Mouse (Mus musculus): ENCODE data around the gene Mgat5.

The Mgat5 gene

DNA sequence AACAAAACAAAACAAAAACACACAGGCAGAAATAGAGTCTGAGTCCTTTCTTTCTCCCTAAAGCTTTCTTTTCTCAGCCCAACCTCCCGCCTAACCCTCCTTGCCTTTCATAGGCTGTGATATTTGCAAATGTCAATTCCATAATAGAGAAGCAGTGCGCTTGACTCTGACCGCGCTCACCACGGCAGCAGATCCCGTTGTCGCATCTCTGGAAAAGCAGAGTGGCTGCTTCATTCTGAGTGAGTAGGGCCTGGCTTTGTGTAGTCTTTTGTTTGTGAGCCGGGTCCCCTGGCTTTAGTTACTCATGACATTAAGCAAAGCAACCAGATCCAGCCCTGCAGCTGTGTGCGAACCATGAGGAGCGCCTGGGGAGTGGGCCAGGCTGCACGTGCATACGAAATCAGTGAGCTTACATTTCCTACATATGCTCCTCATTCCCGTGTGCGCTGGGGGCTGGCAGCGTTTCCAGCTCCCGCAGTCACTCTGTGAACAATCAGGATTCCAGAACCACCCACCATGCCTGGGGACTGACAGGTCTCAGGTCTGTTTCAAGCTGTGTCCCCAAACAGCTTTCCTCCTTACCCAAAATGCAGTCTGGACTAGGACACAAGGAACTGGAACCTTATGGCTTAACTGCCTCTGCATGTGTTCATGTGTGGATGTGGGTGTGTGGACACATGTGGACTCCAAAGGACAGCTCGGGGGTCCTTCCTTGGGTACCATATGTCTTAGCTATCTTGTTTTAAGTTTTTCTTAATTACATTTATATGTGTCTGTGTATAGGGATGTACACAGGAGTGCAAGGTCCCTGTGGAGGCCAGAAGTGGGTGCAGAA lies 332.6 kb downstream of the Mgat5 start:
- DNase-seq (ENCODE audit: extremely low read depth, insufficient read length, low spot score) = no peak
